Mouse (Mus musculus): Measurements from ENCODE around the gene Apoc2. TPM values are rescaled to one million over a fixed set of nuclear protein-coding genes. Genes with fewer than 3 reads are reported as not detected.
"Not testable (repeated sequence)": the region's sequence is repeated elsewhere in the genome, so short reads cannot be mapped to it uniquely, and the experiment has no call there.

Apoc2 gene
- total RNA-seq, 2 experiments from 2014 or later = not detected

DNA sequence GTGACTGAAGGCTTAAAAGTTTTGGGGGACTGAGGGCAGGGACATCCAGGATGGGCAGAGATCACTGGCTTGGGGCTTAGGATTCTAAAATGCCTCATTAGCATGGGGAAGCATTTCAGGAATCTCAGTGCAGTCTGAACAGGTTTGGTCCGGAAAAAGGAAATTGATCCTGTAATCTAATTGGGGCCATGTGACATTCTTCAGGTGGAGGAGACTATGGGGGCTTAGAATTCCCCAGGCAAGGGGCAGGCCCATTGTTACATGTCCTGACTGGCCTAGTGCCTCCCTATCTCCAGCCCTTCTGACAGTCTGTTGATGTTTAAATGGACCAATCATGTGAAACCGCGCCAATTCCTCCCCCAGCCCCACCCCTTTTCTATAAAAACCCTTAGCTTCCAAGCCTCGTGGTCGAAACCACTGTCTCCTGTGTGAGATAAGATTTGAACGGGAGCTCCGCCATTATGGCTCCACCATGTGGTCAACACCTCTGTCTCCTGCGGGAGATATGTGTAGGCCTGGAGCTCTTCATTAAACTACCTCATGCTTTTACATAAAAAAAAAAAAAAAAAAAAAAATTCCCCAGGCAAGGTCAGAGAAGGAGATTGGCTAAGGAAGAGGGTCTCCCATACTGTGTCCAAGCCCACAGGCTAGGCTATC lies 9.3 kb upstream of the Apoc2 start:
- DNase-seq (ENCODE audit: low spot score in 2 of 2); intact Hi-C loops (cut with DNase I): not testable (repeated sequence)

DNA sequence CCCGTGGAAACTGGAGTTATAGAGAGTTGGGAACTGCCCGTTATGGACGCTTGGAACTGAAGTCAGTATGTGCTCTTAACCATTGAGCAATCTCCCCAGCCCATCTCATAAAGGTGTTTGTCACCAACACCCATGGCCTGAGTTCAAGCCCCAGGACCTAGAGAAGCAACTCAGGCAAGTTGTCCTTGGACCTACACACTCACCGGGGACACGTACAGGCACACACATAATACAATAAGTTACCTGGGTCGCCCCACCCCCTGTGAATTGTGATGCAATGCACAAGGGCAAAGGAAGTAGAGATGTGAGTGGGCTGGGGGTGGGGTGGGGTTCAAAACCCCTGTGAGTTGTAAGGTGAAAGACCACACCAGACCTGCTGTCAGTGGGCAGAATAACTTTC lies 8.8 kb upstream of the Apoc2 start:
- intact Hi-C loops (cut with DNase I) = no loop called here
- no peak for DNase-seq (ENCODE audit: low spot score in 2 of 2)

DNA sequence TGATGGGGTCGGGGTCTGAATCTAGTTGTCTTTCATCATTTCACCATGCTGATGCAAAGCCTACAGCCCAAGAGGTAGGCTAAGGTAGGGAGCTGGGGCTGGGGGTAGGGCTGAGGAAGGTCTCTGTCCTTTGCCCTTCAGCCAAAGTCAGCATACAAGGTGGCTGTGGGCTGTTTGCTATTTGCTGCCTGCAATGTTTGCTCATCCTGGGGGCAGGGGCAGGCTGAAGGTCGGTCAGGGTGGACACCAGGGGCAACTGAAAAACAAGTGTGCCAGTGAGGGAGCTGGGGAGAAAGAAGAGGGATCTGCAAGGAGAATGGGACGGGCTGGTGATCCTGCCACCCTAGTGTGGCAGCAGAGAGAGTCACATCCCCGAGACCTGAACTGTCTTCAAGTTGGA lies 7.6 kb upstream of the Apoc2 start:
- no peak for DNase-seq (ENCODE audit: low spot score in 2 of 2)
- intact Hi-C loops (cut with DNase I) = no loop called here

DNA sequence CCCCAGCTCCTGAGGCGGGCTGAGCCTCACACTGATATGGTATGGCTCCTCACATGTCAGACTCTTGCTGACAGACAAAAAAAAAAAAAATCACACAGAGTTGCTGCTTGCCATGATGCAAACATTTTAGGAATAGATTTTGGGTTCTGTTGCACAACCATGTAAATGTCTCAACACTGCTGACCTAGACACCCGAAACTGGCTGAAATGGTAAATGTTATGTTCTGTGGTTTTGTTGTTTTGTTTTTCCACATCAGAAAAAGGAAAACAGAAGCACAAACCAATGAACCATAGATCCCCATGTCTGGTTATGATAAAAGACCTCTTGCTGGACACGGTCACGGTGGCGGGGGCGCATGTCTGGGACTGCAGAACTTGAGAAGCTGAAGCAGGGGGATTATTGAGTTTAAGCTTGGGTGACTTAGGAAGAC lies 6.0 kb upstream of the Apoc2 start:
- no peak for DNase-seq (ENCODE audit: low spot score in 2 of 2)
- intact Hi-C loops (cut with DNase I) = no loop called here

DNA sequence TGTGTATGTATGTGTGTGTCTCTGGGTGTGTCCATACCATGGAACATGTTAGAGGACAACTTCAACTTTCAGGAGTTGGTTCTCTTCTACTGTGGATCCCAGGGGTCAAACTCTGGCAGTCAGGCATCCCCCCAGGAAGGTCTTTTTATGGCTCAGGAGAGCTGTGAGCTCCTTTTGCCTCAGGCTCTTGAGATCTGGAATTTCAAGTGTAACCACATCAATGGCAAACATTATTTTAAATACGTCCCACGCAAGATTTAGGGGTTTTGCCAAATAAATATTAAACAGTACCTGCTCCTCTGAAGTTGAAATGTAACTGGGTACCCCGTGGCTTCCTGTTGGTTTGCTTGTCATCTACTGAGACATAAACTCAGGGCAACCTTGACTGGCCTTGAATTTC lies 5.2 kb upstream of the Apoc2 start:
- intact Hi-C loops (cut with DNase I) = no loop called here
- DNase-seq (ENCODE audit: low spot score in 2 of 2) = no peak

DNA sequence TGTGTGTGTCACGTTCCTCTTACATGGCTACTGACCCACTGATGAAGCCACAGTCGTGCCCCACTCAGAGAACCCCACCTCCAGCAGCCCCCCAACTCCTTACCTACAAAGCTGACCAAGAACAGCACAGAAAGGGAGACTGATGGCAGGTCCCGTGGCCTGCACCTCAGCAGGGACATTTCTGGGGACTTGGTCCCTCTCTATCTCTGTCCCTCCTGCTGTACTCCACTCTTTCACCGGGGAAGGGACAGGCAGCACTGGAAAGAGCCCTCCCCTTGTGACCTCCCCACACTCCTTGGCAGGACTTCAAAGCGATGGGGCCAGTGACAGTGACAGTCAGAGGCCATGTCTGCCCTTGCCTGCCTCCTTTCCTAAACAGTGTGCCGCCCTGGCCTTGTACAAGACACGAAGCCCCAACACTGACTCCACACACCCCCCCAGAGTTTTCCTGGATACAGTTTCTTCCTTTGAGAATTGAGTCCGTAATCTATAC lies 3.5 kb upstream of the Apoc2 start, which contains the start of the genes Gm44805 and Apoc4:
Gm44805 (minus strand) TSS at position 222 of the 493 bp plus-strand sequence.
Apoc4 (minus strand) TSS at position 278 of the 493 bp plus-strand sequence.
- no peak for DNase-seq (ENCODE audit: low spot score in 2 of 2)
- intact Hi-C loops (cut with DNase I) = no loop called here

DNA sequence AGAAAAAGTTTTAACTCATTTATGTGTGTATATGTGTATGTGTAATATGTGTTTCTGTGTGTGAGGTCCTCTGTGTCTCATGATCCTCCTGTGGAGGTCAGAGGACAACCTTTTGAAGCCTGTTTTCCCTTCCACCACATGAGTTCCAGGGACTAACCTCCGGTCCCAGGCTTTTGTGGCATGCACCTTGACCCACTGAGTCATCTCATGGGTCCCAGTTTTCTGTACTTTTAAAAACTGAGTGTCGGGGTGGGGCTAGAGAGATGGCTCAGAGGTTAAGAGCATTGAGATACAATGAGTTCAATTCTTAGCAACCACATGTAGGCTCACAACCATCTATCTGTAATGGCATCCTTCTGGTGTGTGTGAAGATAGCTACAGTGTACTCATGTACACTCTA lies 3.0 kb upstream of the Apoc2 start:
- intact Hi-C loops (cut with DNase I) = no loop called here
- DNase-seq (ENCODE audit: low spot score in 2 of 2) = no peak

DNA sequence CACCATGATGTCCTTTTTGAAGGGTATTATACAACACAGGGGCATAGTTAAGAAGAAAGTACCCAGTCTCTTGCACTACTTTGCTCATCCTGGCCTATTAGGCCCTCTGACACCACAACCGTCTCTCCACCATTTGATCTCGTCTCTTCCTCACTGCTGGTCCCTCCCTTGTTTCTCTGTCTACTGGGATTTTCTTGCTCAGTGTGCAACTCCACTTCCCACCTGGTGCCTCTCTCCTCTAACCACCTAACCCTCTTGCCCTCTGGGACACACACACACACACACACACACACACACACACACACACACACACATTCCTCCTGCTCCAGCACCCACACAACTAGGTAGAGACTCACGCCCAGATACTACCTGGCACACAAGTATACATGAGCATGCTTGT lies 1.2 kb upstream of the Apoc2 start:
- DNase-seq (ENCODE audit: low spot score in 2 of 2) = no peak
- intact Hi-C loops (cut with DNase I) = no loop called here

DNA sequence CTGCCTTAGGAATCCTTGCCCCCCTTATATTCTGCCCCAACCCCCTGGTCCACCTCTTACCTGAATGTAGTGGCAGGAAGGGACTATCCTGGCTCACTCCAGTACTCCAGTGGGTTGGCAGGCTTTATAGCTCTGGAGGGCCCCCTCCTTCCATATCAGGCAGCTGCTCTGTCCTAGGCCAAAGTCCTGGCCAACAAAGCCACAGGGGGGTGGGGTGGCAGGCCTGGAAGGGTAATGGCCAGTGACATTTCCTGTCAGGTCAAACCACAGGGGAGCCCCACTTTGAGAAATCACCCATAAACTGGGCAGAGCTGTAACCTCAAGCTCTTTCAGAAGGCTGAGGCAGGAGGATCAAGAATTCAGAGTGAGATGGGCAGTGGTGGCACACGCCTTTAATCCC lies 1.1 kb downstream of the Apoc2 start:
- DNase-seq (ENCODE audit: low spot score in 2 of 2) = no peak
- intact Hi-C loops (cut with DNase I) = no loop called here

DNA sequence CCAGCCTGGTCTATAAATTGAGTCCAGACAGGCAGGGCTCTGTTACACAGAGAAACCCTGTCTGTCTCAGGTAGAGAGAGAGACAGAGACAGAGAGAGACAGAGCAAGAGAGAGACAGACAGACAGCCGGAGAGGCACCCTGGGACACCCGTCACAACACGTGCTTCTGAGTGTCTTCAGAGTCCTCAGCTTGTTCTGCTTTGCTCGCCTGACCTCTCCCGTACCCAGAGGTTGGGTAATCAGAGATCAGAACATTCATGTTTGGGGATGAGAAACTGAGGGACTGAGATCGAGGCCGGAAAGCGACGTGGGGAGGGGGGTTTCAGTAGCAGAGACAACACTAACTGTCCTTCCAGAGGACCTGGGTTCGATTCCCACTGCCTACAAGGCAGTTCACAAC lies 1.9 kb downstream of the Apoc2 start:
- DNase-seq (ENCODE audit: low spot score in 2 of 2) = no peak
- intact Hi-C loops (cut with DNase I) = no loop called here

DNA sequence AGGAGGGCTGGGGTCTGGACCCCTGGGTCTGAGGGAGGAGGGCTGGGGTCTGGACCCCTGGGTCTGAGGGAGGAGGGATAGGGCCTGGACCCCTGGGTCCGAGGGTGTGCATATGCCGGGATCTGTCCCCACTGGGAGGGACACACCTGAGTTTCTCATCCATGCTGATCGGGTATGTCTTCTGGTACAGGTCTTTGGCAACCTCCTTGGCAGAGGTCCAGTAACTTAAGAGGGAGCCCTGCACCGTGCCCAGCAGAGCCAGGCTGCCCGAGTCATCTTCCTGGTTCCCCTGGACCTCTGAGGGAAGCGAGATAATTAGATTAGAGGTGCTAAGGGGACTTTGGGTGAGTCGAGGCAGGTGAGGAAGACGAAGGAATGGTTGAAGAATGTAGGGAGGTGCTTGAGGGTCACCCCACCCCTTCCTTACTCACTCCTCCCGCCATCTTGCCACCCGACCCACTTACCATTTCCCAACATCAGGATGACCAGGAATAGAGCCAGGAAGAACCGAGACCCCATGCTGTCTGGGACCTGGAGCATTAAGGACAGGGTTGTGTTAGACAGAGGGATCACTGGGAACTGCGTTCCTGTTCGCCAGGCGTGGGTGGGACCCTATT lies 4.5 kb downstream of the Apoc2 start:
- no peak for DNase-seq (ENCODE audit: low spot score in 2 of 2)
- intact Hi-C loops (cut with DNase I) = no loop called here

DNA sequence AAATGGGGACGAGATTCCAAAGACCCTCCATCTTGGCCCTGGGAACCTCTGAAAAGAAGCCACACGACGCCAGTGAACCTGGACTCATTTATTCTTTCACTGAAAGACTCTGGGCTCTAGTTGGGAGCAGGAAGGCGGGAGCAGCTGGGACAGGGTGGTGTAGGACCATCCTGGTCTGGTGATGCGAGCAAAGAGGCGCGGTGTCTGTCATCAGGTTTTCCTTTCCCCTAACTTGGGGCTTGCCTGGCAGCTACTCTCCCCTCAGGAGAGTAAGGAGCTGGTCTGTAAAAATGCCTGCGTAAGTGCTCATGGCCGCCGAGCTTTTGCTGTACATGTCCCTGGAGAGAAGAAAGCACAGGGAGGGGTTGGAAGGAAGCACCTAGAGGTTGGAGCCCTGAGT lies 6.2 kb downstream of the Apoc2 start:
- intact Hi-C loops (cut with DNase I) = no loop called here
- DNase-seq (ENCODE audit: low spot score in 2 of 2) = no peak

DNA sequence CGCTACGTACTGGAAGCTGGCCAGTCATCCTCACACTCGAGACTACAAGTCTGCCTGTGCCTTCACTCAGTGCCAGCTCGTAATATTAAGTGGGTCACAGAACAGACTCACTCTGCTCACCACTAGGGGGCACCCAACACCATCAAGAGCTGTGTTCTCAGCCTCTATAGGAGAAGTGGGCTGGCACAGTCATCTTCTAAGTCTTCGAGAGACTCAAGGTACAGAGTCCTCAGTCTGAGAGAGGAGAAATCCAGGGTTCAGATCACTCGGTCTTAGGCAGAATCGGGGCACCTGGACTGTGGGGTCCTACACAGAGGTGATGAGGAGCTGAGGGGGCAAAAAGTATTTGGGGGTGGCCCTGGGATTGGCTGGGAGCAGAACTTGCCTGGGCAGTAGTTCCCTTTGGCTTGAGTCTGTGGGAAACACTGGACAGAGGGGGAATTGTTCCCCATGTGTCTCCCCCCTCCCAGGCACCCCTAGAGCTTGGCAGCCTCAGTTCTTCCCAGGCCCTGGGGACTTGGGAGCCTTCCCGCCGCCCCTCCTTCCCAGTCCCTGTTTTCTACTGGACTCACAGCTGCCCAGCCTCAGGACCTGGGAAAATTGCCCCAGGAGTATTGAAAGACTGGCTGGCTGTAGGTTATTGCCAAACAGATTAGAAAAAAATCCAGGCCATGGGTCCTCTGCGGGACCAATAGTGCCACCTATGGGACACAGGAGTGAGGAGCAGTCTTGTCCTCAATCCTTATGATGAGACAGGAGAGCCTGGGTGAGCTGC lies 8.6 kb downstream of the Apoc2 start:
- peak; percentile 94 to 97 for DNase-seq (ENCODE audit: low spot score in 2 of 2)
- intact Hi-C loops (cut with DNase I) = loop anchor here (1.0 to 2.0 kb wide), 2 partner anchors 30 to 44 kb away; partner anchors contain the start of gene Apoe

DNA sequence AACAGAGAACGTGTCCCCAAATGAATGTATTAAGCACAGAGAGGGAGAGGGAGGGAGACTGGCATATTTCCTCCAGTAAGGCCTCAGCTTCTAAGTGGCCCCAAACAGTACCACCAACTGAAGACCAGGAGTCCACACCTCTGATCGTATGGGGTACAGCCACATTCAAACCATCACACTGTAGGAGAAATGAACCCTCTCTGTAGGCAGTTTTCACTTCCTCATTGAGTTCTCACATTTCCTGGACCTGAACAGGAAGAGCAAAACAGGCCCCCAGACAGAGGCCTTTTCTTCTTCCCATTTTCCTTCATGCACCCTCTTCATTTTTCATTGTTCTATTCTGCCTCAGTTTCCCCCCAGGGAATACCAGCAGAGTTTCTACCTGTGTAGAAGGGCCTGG lies 10.3 kb downstream of the Apoc2 start:
- intact Hi-C loops (cut with DNase I) = no loop called here
- DNase-seq (ENCODE audit: low spot score in 2 of 2) = no peak

DNA sequence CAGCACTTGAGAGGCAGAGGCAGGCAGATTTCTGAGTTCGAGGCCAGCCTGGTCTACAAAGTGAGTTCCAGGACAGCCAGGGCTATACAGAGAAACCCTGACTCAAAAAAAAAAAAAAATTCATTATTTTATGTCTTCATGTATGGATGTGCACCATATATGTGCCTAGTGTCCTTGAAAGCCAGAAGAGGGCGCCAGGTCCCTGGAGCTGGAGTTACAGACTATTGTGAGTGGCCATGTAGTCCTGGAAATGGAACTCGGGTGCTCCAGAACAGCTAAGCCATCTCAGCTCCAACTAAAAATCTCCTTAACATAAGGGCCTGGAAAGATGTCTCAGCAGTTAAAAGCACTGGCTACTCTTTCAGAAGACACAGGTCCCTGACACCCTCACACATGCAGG lies 11.0 kb downstream of the Apoc2 start:
- intact Hi-C loops (cut with DNase I) = no loop called here
- DNase-seq (ENCODE audit: low spot score in 2 of 2) = no peak

DNA sequence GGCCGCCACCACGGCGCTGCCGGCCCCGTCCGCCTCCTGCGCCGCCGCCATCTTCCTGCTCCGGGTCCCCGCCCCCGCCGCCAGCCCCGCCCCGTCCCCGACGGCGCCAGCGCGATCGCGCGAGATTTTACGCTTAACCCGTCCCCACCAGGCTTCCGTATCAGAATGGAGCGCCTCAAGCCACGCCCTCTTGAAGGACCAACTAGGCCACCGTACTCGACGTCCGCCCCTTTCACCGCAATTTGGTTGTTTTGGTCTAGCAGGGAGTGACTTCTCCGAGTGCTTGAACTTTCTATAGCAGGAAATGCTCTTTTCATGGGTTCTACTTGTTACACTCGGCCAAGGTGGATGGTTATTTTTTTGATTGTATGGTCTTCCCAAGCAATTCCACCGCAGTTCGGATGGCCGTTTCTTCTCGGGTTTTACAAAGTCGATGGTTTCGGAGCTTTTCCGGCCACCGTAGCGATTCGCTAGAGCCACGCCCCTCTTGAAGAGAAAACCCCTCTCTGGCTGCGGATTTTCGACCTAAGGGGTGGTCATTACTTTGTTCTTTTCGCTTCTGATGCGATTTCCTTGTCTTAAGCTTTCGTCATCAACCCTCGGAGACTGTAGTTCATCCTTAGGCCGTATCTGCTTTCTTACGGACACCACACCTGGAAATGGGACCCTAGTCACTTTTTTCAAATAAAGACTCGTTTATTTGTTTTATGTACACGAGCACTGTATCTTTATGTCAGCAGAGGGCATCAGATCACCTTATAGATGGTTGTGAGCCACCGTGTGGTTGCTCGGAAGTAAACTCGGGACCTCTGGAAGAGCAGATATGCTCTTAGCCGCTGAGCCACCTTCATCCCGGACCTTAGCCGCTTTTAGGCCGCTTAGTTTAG lies 12.5 kb downstream of the Apoc2 start, which contains the start of gene Clptm1:
Clptm1 (minus strand) TSS at position 79 of the 887 bp plus-strand sequence.
- peak; percentile 97 to 98 for DNase-seq (ENCODE audit: low spot score in 2 of 2)
- intact Hi-C loops (cut with DNase I) = loop anchor here (1.0 kb wide), 3 partner anchors 36 to 50 kb away; partner anchors contain the start of genes Relb and Tomm40

DNA sequence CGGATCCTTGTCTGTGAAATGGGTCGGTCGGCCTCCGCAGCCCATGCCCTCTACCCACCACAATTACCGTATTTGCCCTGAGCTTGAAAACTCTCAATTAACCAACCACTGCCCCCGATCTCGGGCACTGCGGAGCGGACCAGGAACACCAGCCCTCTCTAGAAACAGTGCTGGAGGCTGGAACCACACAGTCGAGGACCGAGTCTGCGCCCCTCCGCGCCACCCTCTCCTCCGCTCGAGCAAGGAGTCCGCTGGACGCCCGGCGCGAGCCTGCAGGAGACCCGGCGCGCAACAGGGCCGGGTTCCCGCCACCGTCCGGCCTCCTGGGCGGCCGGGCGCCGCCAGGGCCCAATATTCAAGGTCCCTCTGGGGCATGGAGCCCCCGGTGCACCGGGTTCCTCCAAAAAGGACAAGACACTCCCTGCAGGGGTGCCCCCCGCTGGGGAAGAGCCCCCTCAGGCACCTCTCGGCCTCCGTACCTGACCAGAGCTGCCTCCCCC lies 13.2 kb downstream of the Apoc2 start:
- no peak for DNase-seq (ENCODE audit: low spot score in 2 of 2)
- intact Hi-C loops (cut with DNase I) = loop anchor here (1.0 kb wide), 1 partner anchor 35 kb away; the partner anchor contains the start of gene Relb

DNA sequence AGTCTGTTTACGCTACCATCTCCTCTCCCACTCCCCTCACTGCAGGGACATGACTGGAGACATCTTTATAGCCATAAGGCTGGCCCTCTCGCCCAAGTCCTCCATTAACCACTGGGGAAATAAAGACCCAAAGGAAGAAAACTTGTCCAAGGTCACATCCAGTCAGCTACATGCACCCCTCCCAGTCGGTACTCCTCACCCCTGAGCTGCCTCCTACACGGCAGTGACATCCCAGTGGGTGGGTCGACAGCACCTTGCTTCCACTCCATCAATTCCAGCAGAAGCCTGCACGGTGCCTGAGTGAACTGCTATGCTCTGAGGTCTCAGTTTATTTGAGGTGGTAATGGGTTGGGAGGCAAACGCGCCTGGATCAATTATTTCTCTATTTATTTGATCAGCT lies 13.8 kb downstream of the Apoc2 start:
- no peak for DNase-seq (ENCODE audit: low spot score in 2 of 2)
- intact Hi-C loops (cut with DNase I) = loop anchor here (1.0 kb wide), 1 partner anchor 35 kb away; the partner anchor contains the start of gene Relb

DNA sequence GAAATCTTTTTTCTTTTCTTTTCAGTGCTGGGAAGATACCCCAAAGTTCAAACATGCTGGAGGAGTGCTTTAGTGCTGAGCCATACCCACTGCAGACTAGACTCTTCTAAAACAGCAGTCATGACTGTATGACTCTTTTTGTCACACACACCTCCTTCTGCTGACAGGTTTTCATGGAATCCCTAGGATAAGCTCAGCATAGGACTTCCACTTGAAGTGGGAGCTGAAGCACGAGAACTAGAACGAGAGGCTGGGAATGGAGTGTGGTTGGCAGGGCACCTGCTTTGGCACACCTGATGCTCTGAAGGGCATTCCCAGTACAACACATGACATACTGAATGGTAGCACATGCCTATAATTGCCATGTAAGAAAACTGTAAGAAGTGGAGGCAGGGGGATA lies 25.1 kb downstream of the Apoc2 start:
- intact Hi-C loops (cut with DNase I) = no loop called here
- no peak for DNase-seq (ENCODE audit: low spot score in 2 of 2)

Data from left cerebral cortex, postnatal 25 days (tissue).